Mouse (Mus musculus) limb, embryonic 13.5 days (tissue): ENCODE measurements at regions not wholly inside any gene's neighbourhood (a gene's known extent, or its start where the extent isn't known, plus 50 kb on each side); places are given as distances from the start of the nearest gene placed in this dataset.

Experiments
- ATAC-seq: fragments of 200-750 bp; cut with Nextera tagmentation; 2 replicates; pipeline ENCODE4 v1.8.0; 2017; ENCODE audit warnings: low read depth, moderate number of reproducible peaks, moderate TSS enrichment; ENCODE audit not compliant: low FRiP score
- H3K27ac ChIP-seq: fragments of 300-500 bp; sonication (generic); 2 replicates; pipeline ENCODE4 v1.5.1; 2015; ENCODE audit warnings: inconsistent platforms, mild to moderate bottlenecking, moderate library complexity
- H3K27me3 ChIP-seq: fragments of 300-500 bp; sonication (generic); 2 replicates; pipeline ENCODE4 v1.6.1; 2015; ENCODE audit warnings: mild to moderate bottlenecking, inconsistent platforms
- H3K36me3 ChIP-seq: fragments of 300-500 bp; sonication (generic); 2 replicates; pipeline ENCODE4 v1.6.1; 2015; ENCODE audit warnings: inconsistent platforms, mild to moderate bottlenecking, moderate library complexity
- H3K4me1 ChIP-seq: fragments of 300-500 bp; sonication (generic); 2 replicates; pipeline ENCODE4 v1.6.1; 2015; ENCODE audit warnings: inconsistent platforms
- H3K4me2 ChIP-seq: fragments of 300-500 bp; sonication (generic); replicated peaks from 2 replicates; pipeline ENCODE4 v1.6.1; 2015; ENCODE audit warnings: inconsistent platforms, mild to moderate bottlenecking, moderate library complexity
- H3K4me3 ChIP-seq: fragments of 300-500 bp; sonication (generic); 2 replicates; pipeline ENCODE4 v1.5.1; 2015; ENCODE audit warnings: moderate library complexity, mild to moderate bottlenecking, inconsistent platforms
- H3K9ac ChIP-seq: fragments of 300-500 bp; sonication (generic); 2 replicates; pipeline ENCODE4 v1.6.1; 2015; ENCODE audit warnings: mild to moderate bottlenecking, inconsistent platforms
- H3K9me3 ChIP-seq: fragments of 300-500 bp; sonication (generic); 2 replicates; pipeline ENCODE4 v1.6.1; 2016; ENCODE audit warnings: inconsistent platforms
- WGBS: fragments of 180-500 bp; shearing (Covaris S2); methylation state at CpG from one replicate; pipeline ENCODE4 v1.1.7; 2015; 5-methylcytosine and 5-hydroxymethylcytosine counted together

DNA sequence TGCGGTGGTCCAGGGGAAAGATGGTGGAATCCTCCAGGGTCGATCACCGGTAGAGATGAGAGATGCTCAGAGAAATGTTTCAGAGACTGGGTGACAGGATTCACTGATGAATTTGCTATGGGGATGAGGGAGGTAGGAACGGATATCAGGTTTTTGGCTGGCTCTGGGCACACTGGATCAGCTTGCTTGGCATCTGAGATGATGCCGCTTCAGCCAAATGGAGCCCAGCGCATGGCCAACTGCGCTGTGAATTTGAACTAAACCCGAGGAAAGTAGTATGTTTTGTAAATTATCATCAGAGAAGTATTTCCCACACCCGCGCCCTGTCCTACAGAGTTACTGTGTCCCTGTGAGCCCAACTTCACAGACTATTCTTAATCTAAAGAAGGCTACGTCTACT is 113.0 kb upstream of the Noct start:
- no peak for ATAC-seq
- 94% methylated on average over 11 of the region's 11 CpGs for WGBS
- no peak overlapping the region for H3K9ac ChIP-seq
- H3K4me3 ChIP-seq, result no peak overlapping the region
- H3K9me3 ChIP-seq, result no peaks in the 10 kb centered on the region
- 0 out of 2 replicates have a peak, but pooled peaks cover 10% of the 10 kb centered on the region for H3K4me1 ChIP-seq
- H3K27ac ChIP-seq, result no peak overlapping the region
- H3K27me3 ChIP-seq, result no peaks in the 10 kb centered on the region
- no peaks in the 10 kb centered on the region for H3K36me3 ChIP-seq
- no peak overlapping the region for H3K4me2 ChIP-seq

DNA sequence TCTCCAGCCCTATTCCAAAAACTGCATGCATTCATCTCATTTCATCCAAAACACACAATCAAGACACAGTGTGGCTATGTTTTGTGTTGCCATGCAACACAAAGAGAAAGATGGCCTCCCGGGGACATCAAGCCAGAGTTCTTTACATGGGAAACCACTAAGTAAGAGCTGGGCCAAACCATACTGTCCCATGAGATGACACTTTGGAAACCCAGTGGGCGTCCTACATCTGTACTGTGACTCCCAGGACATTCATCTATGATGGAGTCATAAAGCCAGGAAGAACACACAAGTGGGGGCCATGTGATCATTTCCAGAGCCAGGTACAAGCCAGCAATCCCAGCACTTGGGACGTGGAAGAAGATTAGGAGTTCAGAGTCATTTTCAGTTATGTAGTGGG is 111.9 kb upstream of the Noct start:
- Histone ChIP-seq H3K9ac (no peak overlapping the region), H3K4me3 (no peak overlapping the region), H3K4me2 (no peak overlapping the region), H3K9me3 (no peaks in the 10 kb centered on the region), H3K4me1 (0 out of 2 replicates have a peak, but pooled peaks cover 10% of the 10 kb centered on the region), H3K27ac (no peak overlapping the region), H3K27me3 (no peaks in the 10 kb centered on the region), H3K36me3 (no peaks in the 10 kb centered on the region)
- peak; percentile 44; the same call in 1 of the 2 replicates for ATAC-seq
- 76% methylated on average over 3 of the region's 3 CpGs for WGBS

DNA sequence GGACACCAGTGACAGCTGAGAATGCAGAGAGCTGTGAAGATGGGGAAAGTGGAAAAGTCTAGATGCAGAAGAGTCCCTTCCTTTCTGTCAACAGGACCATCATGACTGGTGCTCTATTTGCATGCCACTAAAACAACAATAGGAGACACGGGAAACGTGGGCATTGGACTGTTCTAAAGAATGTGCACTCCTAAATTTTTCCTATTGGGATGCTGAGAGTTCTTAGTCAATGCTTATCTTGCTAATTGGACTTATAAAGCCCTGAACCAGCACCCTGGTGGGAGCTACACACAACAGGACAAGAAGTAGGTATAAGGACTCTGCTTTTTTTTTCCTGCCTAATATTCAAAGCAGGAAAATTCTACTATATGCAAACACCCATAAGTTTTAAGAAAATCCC is 108.3 kb upstream of the Noct start:
- no peak overlapping the region for H3K4me2 ChIP-seq
- no peaks in the 10 kb centered on the region for H3K4me1 ChIP-seq
- no peak overlapping the region for H3K4me3 ChIP-seq
- H3K27me3 ChIP-seq, result no peaks in the 10 kb centered on the region
- ATAC-seq, result no peak
- WGBS, result 76% methylated on average over 2 of the region's 2 CpGs
- H3K9ac ChIP-seq, result no peak overlapping the region
- H3K9me3 ChIP-seq, result no peaks in the 10 kb centered on the region
- no peaks in the 10 kb centered on the region for H3K36me3 ChIP-seq
- no peak overlapping the region for H3K27ac ChIP-seq

DNA sequence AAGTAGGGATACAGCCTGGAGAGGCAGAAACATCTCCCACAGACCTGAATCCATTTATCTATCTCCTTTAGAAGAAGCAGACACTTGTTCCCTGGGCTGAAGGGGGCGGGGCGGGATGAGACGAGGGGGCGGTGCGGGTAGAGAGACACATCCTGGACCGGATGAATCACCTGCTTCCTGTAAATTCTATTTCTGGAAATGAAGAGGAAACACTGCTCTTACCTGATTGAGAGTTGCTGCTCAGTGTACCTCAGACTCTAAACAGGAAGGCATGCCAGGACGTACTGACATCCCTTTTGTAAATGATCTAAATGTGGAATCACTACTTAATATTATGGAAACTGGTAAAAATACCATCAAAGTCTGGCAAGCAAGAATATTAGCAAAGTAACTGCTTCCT is 105.5 kb upstream of the Noct start:
- WGBS, result 83% methylated on average over 7 of the region's 7 CpGs
- H3K9me3 ChIP-seq, result no peaks in the 10 kb centered on the region
- no peak overlapping the region for H3K4me2 ChIP-seq

DNA sequence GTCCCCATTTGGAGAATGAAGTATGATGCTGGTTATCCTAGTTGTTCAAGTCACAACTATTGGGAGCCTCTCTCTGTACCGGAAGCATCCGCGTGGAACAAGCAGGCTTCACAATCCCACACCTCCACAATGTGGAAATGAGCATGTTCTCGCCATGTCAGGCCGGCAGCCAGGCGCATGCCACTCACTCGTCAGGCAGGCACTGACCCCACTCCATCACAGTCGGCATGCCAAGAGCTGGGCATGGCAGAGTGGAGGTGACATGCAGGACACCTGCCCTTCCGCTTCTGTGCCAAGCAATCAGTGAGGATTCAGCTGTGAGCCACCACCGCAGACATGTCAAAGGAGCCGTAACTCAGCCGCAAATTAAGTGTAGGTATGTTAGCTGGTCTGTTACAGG is 103.7 kb upstream of the Noct start:
- H3K36me3 ChIP-seq, result no peaks in the 10 kb centered on the region
- no peak overlapping the region for H3K27ac ChIP-seq
- H3K4me2 ChIP-seq, result no peak overlapping the region
- peaks cover 4% of the 10 kb centered on the region for H3K4me1 ChIP-seq
- H3K27me3 ChIP-seq, result no peaks in the 10 kb centered on the region
- H3K4me3 ChIP-seq, result no peak overlapping the region
- no peaks in the 10 kb centered on the region for H3K9me3 ChIP-seq
- 88% methylated on average over 12 of the region's 12 CpGs for WGBS
- H3K9ac ChIP-seq, result no peak overlapping the region
- ATAC-seq, result no peak

More for the DNA sequence above, 105.5 kb upstream of the Noct start:
- Histone ChIP-seq H3K4me3 (no peak overlapping the region), H3K9ac (no peak overlapping the region), H3K4me1 (peaks cover 4% of the 10 kb centered on the region), H3K36me3 (no peaks in the 10 kb centered on the region), H3K27me3 (no peaks in the 10 kb centered on the region), H3K27ac (no peak overlapping the region)
- no peak for ATAC-seq

DNA sequence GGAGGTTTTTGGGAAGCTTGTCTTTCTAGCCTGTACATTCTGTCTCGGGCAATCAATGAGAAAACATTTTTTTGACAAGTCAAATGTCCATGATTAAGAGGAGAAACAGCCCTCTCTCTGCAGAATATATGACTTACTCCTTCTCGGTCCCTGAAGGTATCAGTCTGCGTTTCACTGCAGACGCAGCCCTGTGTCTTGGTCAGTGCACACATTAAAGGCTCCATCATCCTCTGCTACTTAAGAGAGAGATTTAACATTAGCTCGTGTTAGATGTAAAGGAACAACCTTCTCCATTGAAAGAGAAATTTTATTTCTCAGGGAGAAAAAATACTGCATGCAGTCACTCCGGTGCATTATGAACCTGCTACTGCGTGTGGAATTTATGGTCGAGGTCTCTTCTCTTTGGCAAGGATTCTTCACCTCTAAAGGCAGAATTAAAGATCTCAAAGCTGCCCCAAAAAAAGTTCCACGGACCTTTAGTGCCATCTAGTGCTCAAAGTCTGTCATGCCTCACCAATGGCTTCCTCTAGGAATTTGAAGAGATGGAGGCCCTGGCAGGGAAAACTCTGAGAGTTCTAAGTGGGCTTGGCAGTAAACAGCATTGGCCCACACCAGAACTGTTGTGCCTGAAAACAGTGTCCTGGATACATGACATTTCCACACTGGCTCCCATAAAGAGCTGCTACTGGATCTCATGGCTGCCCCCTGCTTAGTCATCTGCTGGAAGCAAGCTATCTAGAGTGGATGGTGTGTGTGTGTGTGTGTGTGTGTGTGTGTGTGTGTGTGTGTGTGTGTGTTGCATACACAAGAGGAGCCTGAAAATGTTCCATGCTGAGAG is 102.3 kb upstream of the Noct start:
- 21% methylated on average over 9 of the region's 9 CpGs for WGBS
- no peak overlapping the region for H3K27ac ChIP-seq
- H3K4me2 ChIP-seq, result peak overlapping the region; percentile 25; the same call in 1 of the 2 replicates
- H3K36me3 ChIP-seq, result no peaks in the 10 kb centered on the region
- H3K9ac ChIP-seq, result no peak overlapping the region
- H3K4me3 ChIP-seq, result no peak overlapping the region
- ATAC-seq, result peak; percentile 75
- H3K9me3 ChIP-seq, result no peaks in the 10 kb centered on the region
- no peaks in the 10 kb centered on the region for H3K27me3 ChIP-seq
- peaks cover 12% of the 10 kb centered on the region for H3K4me1 ChIP-seq

DNA sequence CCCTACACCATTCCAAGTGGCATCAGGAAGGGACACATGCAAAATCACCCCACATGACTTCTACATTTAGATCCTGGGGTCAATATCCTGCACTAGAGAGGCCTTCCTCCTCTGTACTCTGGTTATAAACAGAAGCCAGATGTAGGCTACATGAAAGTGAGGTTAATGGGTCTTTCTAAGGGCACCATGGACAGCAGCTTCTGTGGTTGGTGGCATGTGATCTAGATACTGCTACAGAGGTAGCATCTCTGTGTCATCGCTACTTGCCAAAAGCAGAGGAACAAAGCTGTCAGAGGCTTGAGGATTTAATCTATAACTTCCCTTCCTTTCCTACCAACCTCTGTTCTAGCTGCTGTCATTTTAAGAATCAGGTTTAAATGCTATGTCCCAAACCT is 101.7 kb upstream of the Noct start:
- Histone ChIP-seq H3K36me3 (no peaks in the 10 kb centered on the region), H3K4me2 (no peak overlapping the region), H3K27ac (no peak overlapping the region), H3K9me3 (no peaks in the 10 kb centered on the region), H3K4me3 (no peak overlapping the region), H3K27me3 (no peaks in the 10 kb centered on the region), H3K9ac (no peak overlapping the region), H3K4me1 (peaks cover 13% of the 10 kb centered on the region)
- 89% methylated on average over 1 of the region's 1 CpGs for WGBS
- ATAC-seq, result no peak

DNA sequence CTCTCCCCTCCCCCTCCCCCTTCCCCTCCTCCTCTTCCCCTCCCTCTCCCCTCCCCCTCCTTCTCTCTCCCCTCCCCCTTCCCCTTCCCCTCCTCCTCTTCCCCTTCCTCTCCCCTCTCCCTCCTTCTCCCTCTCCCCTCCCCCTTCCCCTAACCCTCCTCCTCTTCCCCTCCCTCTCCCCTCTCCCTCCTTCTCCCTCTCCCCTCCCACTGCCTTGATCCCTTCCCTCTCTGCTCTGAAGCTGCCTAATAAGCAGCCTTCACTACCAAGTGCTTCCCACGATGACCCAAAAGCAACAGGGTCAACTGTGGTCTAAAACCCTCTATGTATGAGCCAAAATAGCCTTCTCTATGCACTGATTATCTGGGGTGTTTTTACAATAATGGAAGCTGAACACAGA is 96.4 kb upstream of the Noct start:
- 78% methylated on average over 1 of the region's 1 CpGs for WGBS

DNA sequence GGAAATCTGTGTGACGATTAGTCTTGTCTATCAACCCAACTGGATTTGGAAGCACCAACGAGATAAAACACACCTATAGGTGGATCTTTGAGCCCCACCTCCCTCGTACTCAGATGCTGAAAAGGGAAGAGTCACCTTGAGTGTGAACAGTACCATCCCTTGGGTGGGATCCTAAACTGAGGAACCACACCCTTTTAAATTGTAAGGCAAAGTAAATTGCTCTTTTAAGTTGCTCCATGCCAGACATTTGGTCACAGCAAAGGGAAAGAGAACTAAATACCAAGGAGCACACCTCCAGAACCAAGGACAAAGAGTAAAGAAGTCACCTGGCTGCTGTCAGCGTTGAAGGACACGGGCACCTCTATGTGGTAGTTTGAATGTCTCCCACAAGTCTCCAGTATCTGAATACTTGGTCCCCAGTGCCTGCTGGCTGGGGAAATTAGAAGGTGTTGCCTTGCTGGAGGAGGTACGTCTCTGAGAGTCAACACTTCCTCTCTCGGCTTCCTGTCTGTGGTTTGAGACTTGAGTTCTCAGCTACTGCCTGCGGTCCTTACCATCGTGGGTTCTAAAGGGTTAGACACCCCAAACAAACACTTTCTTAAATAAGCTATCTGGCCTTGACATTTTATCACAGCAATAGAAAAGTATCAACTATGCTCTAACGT is 95.6 kb upstream of the Noct start:
- ATAC-seq, result no peak
- H3K27ac ChIP-seq, result no peak overlapping the region
- H3K36me3 ChIP-seq, result no peaks in the 10 kb centered on the region
- H3K4me3 ChIP-seq, result no peak overlapping the region
- no peaks in the 10 kb centered on the region for H3K9me3 ChIP-seq
- no peaks in the 10 kb centered on the region for H3K27me3 ChIP-seq
- H3K4me2 ChIP-seq, result no peak overlapping the region
- WGBS, result 88% methylated on average over 10 of the region's 10 CpGs
- H3K9ac ChIP-seq, result no peak overlapping the region
- H3K4me1 ChIP-seq, result peaks cover 15% of the 10 kb centered on the region

More for the DNA sequence above, 96.4 kb upstream of the Noct start:
- Histone ChIP-seq H3K36me3 (no peaks in the 10 kb centered on the region), H3K27ac (no peak overlapping the region), H3K4me2 (no peak overlapping the region), H3K27me3 (no peaks in the 10 kb centered on the region), H3K9me3 (no peaks in the 10 kb centered on the region), H3K4me1 (peaks cover 15% of the 10 kb centered on the region), H3K4me3 (no peak overlapping the region), H3K9ac (no peak overlapping the region)
- no peak for ATAC-seq

DNA sequence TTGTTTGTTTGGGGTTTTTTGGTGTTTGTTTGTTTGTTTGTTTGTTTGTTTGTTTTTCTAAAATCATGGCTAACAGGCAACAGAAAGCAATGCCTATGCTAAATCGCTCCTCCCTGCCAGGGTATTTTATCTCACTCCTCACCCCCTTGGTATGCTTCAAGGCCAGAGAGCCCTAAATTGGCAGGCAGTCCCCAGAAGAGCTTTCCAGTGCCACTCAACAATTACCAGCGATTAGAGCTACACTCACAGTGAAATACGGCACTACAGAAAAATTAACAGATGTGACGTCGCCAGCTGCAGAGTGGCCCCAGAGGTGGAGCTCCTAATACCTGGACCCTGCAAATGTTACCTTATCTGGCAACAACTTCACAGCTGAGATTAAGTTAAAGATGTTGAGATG is 93.5 kb upstream of the Noct start:
- Histone ChIP-seq H3K27ac (no peak overlapping the region), H3K9ac (no peak overlapping the region), H3K4me1 (peaks cover 22% of the 10 kb centered on the region), H3K36me3 (no peaks in the 10 kb centered on the region), H3K27me3 (no peaks in the 10 kb centered on the region), H3K4me2 (no peak overlapping the region), H3K4me3 (no peak overlapping the region), H3K9me3 (no peaks in the 10 kb centered on the region)
- 57% methylated on average over 5 of the region's 5 CpGs for WGBS
- ATAC-seq, result no peak

DNA sequence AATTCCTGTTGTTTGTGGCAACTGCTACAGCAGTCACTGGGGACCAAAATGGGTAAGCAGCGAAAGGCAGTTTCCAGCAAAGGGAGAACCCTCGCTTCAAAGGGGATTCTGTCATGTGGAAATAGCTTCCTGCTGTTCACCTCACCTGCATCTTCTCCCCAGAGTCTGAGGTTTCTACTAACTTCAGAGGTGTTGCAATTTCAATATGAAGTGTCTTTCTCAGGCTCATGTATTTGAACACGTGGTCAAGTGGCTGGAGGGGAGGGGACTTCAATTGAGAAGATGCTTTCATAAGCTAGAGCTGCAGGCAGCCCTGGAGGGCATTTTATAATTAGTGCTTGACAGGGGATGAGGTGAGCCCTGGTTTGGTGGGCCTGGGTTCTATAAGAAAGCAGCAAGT is 92.9 kb upstream of the Noct start:
- Histone ChIP-seq H3K36me3 (no peaks in the 10 kb centered on the region), H3K4me1 (peaks cover 24% of the 10 kb centered on the region), H3K27ac (no peak overlapping the region), H3K4me3 (no peak overlapping the region), H3K9ac (no peak overlapping the region), H3K9me3 (no peaks in the 10 kb centered on the region), H3K27me3 (no peaks in the 10 kb centered on the region), H3K4me2 (no peak overlapping the region)
- WGBS, result 67% methylated on average over 3 of the region's 3 CpGs
- no peak for ATAC-seq

DNA sequence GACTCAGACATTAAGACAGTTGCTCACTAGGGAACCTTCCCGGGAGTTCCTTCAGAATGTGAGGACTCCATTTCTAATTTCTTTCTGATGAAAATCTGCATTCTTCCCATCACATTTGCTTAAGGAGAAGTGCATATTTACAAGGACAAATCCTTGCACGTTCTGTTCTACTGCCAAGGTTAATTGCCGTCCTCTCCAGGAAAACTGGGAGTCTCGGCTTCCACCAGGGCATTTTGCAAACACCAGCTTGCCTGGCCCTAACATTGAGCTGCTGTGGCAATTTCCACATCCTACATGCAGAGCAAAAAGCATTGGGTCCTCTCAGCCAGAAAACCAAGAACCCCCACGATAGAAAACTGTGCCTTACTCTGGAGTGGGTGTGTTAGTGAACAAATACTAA is 91.5 kb upstream of the Noct start:
- Histone ChIP-seq H3K4me1 (peaks cover 17% of the 10 kb centered on the region), H3K27ac (no peak overlapping the region), H3K9ac (no peak overlapping the region), H3K36me3 (no peaks in the 10 kb centered on the region), H3K9me3 (no peaks in the 10 kb centered on the region), H3K27me3 (no peaks in the 10 kb centered on the region), H3K4me3 (no peak overlapping the region), H3K4me2 (no peak overlapping the region)
- ATAC-seq, result no peak
- 78% methylated on average over 5 of the region's 5 CpGs for WGBS
